Mouse (Mus musculus) brain, embryonic 14.5 days (tissue): ENCODE results near the gene Npnt.

Experiments used
- CTCF ChIP-seq: fragments of 200-500 bp; IDR thresholded peaks from 2 replicates; pipeline ENCODE4 v1.5.1; 2012; ENCODE audit warnings: inconsistent platforms, mild to moderate bottlenecking, moderate library complexity, borderline replicate concordance; ENCODE audit not compliant: insufficient read depth, insufficient read length; ENCODE audit errors: extremely low read depth
- POLR2A ChIP-seq: fragments of 200-500 bp; IDR thresholded peaks from 2 replicates; pipeline ENCODE4 v1.6.1; 2012; ENCODE audit warnings: mild to moderate bottlenecking, inconsistent platforms, borderline replicate concordance; ENCODE audit not compliant: poor library complexity, insufficient read depth, insufficient read length, severe bottlenecking; ENCODE audit errors: extremely low read depth

DNA sequence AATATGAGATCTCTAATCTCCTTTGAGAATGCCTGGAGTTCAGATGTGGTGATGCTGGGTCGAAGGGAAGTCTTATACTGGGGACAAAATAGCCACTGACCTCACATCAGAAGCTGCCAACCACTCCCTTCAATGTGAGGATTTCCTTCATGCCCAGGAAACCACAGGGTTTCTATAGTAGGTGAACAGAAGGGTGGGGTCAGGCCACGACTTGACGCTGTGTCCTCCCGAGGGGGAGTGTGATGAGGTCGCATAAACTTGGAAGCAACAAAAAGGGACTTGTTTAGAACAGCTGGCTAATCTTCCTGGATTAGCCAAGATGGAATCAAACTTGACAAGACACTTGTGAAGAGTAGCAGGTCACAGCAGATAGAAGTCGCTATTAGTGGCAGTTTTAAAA is 76.8 kb downstream of the Npnt start:
- TF ChIP-seq POLR2A (no peak), CTCF (no peak)
